Mouse (Mus musculus) bone marrow macrophage, adult 2 months (primary cell): Measurements from ENCODE around the gene Calhm2.

Source experiments
- CTCF ChIP-seq: IDR thresholded peaks from 2 replicates; pipeline ENCODE4 v1.5.1; 2012; ENCODE audit warnings: low read depth, mild to moderate bottlenecking, low read length, moderate library complexity
- POLR2A ChIP-seq: IDR thresholded peaks from 2 replicates; pipeline ENCODE4 v1.6.1; 2012; ENCODE audit warnings: mild to moderate bottlenecking, low read depth, low read length, borderline replicate concordance

GRCm38 (mm10) chr19:47148267-47148847 is 10.3 kb upstream of the Calhm2 start:
- no peak for TF ChIP-seq CTCF
- TF ChIP-seq POLR2A = no peak
